Mouse (Mus musculus) liver, embryonic 15.5 days (tissue): Measurements from ENCODE around the gene Pold1. TPM values are rescaled to one million over a fixed set of nuclear protein-coding genes. Genes with fewer than 3 reads are reported as not detected.

Source experiments
- ATAC-seq: fragments of 200-750 bp; cut with Nextera tagmentation; 2 replicates; pipeline ENCODE4 v1.8.0; 2017; ENCODE audit warnings: moderate number of reproducible peaks, mild to moderate bottlenecking, moderate library complexity; ENCODE audit not compliant: insufficient read depth
- H3K27ac ChIP-seq: fragments of 300-500 bp; sonication (generic); replicated peaks from 2 replicates; pipeline ENCODE4 v1.5.1; 2015; ENCODE audit warnings: mild to moderate bottlenecking, inconsistent platforms
- H3K27me3 ChIP-seq: fragments of 300-500 bp; sonication (generic); 2 replicates; pipeline ENCODE4 v1.6.1; 2015; ENCODE audit warnings: mild to moderate bottlenecking, inconsistent platforms
- H3K36me3 ChIP-seq: fragments of 300-500 bp; sonication (generic); replicated peaks from 2 replicates; pipeline ENCODE4 v1.6.1; 2015; ENCODE audit warnings: moderate library complexity, mild to moderate bottlenecking, inconsistent platforms
- H3K4me1 ChIP-seq: fragments of 300-500 bp; sonication (generic); replicated peaks from 2 replicates; pipeline ENCODE4 v1.6.1; 2015; ENCODE audit warnings: inconsistent platforms
- H3K4me2 ChIP-seq: fragments of 300-500 bp; sonication (generic); 2 replicates; pipeline ENCODE4 v1.6.1; 2015; ENCODE audit warnings: moderate library complexity, mild to moderate bottlenecking, inconsistent platforms
- H3K4me3 ChIP-seq: fragments of 300-500 bp; sonication (generic); replicated peaks from 2 replicates; pipeline ENCODE4 v1.5.1; 2015; ENCODE audit warnings: mild to moderate bottlenecking, inconsistent platforms
- H3K9ac ChIP-seq: fragments of 300-500 bp; sonication (generic); 2 replicates; pipeline ENCODE4 v1.6.1; 2015; ENCODE audit warnings: moderate library complexity, mild to moderate bottlenecking, inconsistent platforms
- H3K9me3 ChIP-seq: fragments of 300-500 bp; sonication (generic); replicated peaks from 2 replicates; pipeline ENCODE4 v1.6.1; 2016; ENCODE audit warnings: inconsistent platforms
- WGBS: fragments of 180-500 bp; shearing (Covaris S2); methylation state at CpG from one replicate; pipeline ENCODE4 v1.1.7; 2015; ENCODE audit warnings: mixed read lengths; ENCODE audit not compliant: insufficient replicate concordance; 5-methylcytosine and 5-hydroxymethylcytosine counted together
- polyA plus RNA-seq: library from polyadenylated mRNA; unstranded; fragments of >200 nt; fragmentation: Nextera tagmentation; extraction: Ambion mirVana; gene quantifications from 2 replicates; pipeline ENCODE4 v1.2.1, GENCODE M21; 2015

Pold1 gene
- polyA plus RNA-seq, 1 experiment from 2014 or later: 51.9 TPM

DNA sequence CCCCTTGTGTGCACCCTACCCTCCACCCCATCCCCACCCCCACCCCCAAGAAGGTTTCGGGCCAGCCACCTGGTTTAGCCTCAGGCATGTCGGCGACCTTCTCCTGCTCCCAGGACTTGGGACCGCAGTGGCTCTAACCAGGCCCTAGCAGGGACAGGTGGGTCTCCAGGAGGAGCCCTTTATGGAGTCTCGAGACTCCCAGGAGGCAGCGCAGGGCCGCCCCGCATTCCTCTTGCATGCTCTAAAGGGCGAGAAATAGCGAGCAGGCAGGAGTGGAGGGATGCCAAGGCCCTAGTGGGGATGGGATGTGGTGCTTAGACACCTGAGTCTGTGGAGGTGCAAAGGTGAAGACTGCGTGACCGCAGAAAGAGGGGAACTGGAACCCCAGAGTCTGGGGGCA is 24.1 kb downstream of the Pold1 start, which contains the start of gene Mybpc2:
Gene Mybpc2 (minus strand): TSS at position 155 of the 400 bp plus-strand sequence.
- Histone ChIP-seq H3K4me1 (peaks cover 21% of the 10 kb centered on the region), H3K9me3 (no peaks in the 10 kb centered on the region), H3K9ac (no peak within 1 kb of the TSS), H3K27ac (no peak within 1 kb of the TSS), H3K4me3 (no peak within 1 kb of the TSS), H3K36me3 (no peaks in the 10 kb centered on the region), H3K27me3 (peaks cover 87% of the 10 kb centered on the region), H3K4me2 (no peak within 1 kb of the TSS)
- ATAC-seq: no peak
- 23% methylated on average over 12 of the region's 12 CpGs for WGBS

DNA sequence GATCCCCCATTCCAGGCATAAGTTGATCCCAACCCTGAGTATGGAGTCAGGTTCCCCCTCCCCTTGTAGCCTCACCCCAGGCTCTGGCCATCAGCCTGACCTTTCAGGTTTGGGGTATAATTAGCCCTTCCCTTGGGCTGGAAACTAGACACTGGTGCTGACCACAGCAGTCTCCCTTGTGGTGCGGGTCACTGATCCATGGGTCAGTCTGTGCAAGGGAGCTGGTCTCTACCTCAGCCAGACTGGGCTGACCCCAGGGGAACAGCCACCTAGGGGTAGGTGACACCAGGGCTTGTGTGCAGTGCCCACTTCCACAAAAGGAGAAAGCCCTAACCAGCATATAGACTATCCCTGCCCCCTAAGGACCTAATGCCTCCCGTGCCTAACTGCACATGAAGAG is 25.6 kb downstream of the Pold1 start:
- Histone ChIP-seq H3K36me3 (no peaks in the 10 kb centered on the region), H3K27ac (no peak overlapping the region), H3K4me1 (peaks cover 13% of the 10 kb centered on the region), H3K4me3 (no peak overlapping the region), H3K4me2 (no peak overlapping the region), H3K9ac (no peak overlapping the region), H3K27me3 (peaks cover 86% of the 10 kb centered on the region), H3K9me3 (no peaks in the 10 kb centered on the region)
- WGBS: 43% methylated on average over 2 of the region's 2 CpGs
- ATAC-seq: no peak

DNA sequence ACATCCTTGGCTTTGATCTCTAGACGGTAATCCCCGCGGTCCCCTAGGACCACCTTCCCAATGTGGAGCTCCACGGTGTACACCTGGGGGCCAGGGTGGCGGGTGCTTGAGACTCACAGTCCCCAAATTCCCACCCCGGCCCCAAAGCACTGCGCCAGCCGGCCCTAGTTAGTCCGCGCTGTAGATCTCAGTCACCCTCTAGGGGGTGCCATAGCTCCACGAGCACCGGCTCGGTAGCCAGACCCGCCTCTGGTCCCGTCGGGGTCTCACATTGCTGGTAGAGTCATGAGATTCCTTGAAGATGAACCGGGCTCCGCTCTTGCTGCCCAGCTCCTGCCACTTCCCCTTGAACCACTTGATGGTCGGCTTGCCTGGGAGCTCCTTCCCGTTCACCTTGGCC is 26.9 kb downstream of the Pold1 start:
- no peak for ATAC-seq
- 4% methylated on average over 20 of the region's 20 CpGs for WGBS
- H3K27ac ChIP-seq: no peak overlapping the region
- 0 out of 2 replicates have a peak, but pooled peaks cover 6% of the 10 kb centered on the region for H3K4me1 ChIP-seq
- no peak overlapping the region for H3K4me3 ChIP-seq
- H3K36me3 ChIP-seq: no peaks in the 10 kb centered on the region
- no peaks in the 10 kb centered on the region for H3K9me3 ChIP-seq
- peak overlapping the region; percentile 7; the same call in 1 of the 2 replicates for H3K4me2 ChIP-seq
- H3K27me3 ChIP-seq: peaks cover 84% of the 10 kb centered on the region
- no peak overlapping the region for H3K9ac ChIP-seq

DNA sequence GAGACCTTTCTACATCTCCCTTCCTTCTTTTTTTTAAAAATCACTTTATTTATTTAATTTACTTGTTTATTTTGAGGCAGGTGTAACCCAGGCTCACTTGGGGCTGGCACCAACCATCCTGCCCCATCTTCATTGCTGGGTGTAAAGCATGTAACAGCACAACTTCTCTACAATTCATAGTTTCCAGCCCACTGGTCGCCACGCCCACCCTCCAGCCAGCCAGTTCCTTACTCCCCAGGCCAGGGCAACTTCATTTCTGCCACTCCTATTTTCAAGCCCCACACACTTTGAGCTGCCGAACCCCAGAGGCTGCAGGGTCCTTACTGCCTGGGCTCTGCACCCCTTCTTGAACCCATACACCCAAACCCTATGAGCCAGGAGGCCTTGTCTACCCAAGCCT is 27.7 kb downstream of the Pold1 start:
- H3K9me3 ChIP-seq: no peaks in the 10 kb centered on the region
- H3K4me3 ChIP-seq: no peak overlapping the region
- H3K36me3 ChIP-seq: no peaks in the 10 kb centered on the region
- no peak overlapping the region for H3K27ac ChIP-seq
- H3K4me2 ChIP-seq: no peak overlapping the region
- ATAC-seq: no peak
- peaks cover 83% of the 10 kb centered on the region for H3K27me3 ChIP-seq
- H3K4me1 ChIP-seq: 0 out of 2 replicates have a peak, but pooled peaks cover 6% of the 10 kb centered on the region
- WGBS: 34% methylated on average over 3 of the region's 3 CpGs
- no peak overlapping the region for H3K9ac ChIP-seq

DNA sequence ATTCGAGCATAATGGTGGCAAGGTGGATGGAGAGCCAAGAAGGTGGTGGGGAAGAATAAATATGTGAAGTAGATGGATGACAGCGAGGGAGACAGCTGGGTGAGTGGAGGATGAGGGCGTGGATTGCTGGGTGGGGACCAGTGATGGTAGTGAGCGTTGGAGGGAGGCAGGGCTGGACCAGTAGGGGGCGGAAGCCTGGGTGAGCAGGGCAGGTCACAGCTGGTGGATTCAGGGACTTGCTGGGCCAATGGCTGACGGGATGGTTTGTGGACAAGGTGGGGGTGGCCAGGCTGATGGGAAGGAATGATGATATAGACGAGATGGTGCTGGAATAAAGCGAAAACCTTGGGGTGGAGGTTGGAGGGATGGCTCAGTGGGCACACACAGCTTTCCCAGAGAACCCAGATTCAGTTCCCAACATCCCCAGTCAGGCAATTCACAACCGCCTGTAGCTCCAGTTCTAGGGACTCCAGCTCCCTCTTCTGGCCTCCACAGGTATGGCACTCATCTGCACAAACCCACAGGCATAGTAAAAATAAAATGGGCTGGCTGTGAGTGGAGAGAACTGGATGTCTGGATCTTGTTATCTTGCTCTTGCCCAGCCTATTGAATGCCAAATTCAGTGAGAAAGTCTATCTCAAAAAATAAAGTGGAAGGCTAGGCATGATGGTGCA is 29.3 kb downstream of the Pold1 start:
- Histone ChIP-seq H3K27ac (no peak overlapping the region), H3K36me3 (no peaks in the 10 kb centered on the region), H3K9ac (no peak overlapping the region), H3K4me2 (no peak overlapping the region), H3K4me1 (0 out of 2 replicates have a peak, but pooled peaks cover 6% of the 10 kb centered on the region), H3K4me3 (no peak overlapping the region), H3K27me3 (peaks cover 81% of the 10 kb centered on the region), H3K9me3 (no peaks in the 10 kb centered on the region)
- whole genome bisulfite sequencing: 51% methylated on average over 9 of the region's 9 CpGs
- no peak for ATAC-seq

DNA sequence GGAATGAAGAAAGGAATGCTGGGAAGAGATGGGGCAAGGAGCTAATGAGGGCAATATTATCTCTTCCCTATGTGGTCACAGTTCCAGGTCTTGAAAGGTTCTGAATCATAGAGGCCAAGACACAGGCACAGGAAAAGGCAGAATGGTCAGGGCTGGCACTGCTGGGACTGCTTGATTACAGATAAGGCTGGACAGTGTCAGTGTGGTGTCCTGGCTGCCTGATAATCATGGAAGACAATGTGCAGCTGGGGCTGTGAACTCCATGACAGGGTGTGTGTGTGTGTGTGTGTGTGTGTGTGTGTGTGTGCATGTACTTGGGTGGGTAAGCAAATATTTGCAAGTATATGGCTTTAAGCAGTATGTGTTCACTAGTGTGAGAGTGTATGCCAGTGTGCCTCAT is 41.2 kb downstream of the Pold1 start:
- Histone ChIP-seq H3K4me1 (no peaks in the 10 kb centered on the region), H3K4me3 (no peak overlapping the region), H3K9me3 (no peaks in the 10 kb centered on the region), H3K4me2 (no peak overlapping the region), H3K27me3 (peaks cover 43% of the 10 kb centered on the region), H3K36me3 (no peaks in the 10 kb centered on the region), H3K9ac (no peak overlapping the region), H3K27ac (no peak overlapping the region)
- ATAC-seq: no peak

DNA sequence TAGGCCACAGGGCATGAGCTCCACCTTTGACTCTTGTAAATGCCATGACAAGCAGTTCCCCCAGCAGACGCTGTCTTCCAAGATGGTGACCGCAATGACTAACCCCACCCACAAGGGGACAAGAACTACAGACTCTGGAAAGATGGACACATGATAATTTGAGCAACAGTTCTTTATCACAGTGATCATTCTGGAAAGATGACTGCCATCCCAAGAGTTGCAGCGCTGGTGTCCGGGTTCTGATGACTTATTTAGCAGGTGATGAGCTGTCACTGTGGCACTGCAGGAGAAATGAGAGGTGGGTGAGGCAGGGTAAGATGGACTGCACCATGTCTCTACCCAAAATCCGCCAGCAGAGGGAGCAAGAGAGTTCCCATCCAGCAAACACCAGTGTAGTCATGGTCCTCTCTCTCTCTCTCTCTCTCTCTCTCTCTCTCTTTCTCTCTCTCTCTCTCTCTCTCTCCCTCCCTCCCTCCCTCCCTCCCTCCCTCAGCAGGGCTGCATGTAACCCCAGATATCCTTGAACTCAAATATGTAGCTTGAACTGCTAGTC is 47.0 kb downstream of the Pold1 start:
- ATAC-seq: no peak
- 22% methylated on average over 5 of the region's 5 CpGs for WGBS
- no peaks in the 10 kb centered on the region for H3K36me3 ChIP-seq
- H3K9me3 ChIP-seq: no peaks in the 10 kb centered on the region
- H3K27ac ChIP-seq: no peak overlapping the region
- no peak overlapping the region for H3K9ac ChIP-seq
- no peak overlapping the region for H3K4me2 ChIP-seq
- peaks cover 29% of the 10 kb centered on the region for H3K4me1 ChIP-seq
- H3K27me3 ChIP-seq: peaks cover 32% of the 10 kb centered on the region
- H3K4me3 ChIP-seq: no peak overlapping the region

DNA sequence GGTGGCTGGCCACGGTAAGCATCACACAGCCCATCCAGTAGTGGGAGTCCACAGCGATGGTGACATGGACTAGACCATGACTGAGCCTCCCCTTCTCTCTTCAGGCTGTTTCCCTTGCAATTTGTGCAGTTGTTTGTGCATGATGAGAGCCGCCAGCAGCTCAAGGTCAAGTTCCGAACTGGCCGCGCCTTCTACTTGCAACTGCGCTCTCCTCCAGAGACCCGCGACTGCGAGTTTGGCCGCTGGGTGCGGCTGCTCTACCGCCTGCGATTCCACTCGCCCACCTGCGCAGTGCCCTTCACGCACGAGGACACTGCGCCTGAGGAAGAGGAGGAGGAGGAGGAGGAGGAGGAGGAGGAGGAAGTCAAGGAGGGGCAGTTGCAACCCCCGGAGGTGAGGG is 48.6 kb downstream of the Pold1 start:
- H3K9ac ChIP-seq: no peak overlapping the region
- no peaks in the 10 kb centered on the region for H3K36me3 ChIP-seq
- 52% methylated on average over 20 of the region's 20 CpGs for WGBS
- H3K27ac ChIP-seq: no peak overlapping the region
- no peaks in the 10 kb centered on the region for H3K9me3 ChIP-seq
- no peak for ATAC-seq
- no peak overlapping the region for H3K4me3 ChIP-seq
- peaks cover 39% of the 10 kb centered on the region for H3K4me1 ChIP-seq
- H3K27me3 ChIP-seq: peaks cover 32% of the 10 kb centered on the region
- H3K4me2 ChIP-seq: no peak overlapping the region

DNA sequence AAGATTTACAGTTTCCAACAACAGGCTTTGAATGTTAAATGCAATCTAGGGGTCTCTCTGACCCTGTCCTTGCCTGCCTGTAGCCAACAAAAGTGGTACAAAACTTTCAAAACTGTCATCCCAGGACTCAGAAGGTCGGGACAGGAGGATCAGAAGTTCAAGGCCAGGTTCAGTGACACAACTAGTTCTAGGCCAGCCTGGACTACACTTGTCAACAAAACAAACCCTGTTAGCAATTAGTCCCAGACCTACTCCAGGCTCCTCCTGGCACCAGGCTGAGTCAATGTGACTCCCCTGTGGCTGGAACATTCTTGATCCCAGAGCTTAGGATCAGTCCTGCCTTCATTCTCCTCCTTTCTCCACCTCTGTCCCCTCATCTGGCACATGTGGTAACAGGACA is 49.7 kb downstream of the Pold1 start:
- peaks cover 32% of the 10 kb centered on the region for H3K27me3 ChIP-seq
- WGBS: 35% methylated on average over 1 of the region's 1 CpGs

DNA sequence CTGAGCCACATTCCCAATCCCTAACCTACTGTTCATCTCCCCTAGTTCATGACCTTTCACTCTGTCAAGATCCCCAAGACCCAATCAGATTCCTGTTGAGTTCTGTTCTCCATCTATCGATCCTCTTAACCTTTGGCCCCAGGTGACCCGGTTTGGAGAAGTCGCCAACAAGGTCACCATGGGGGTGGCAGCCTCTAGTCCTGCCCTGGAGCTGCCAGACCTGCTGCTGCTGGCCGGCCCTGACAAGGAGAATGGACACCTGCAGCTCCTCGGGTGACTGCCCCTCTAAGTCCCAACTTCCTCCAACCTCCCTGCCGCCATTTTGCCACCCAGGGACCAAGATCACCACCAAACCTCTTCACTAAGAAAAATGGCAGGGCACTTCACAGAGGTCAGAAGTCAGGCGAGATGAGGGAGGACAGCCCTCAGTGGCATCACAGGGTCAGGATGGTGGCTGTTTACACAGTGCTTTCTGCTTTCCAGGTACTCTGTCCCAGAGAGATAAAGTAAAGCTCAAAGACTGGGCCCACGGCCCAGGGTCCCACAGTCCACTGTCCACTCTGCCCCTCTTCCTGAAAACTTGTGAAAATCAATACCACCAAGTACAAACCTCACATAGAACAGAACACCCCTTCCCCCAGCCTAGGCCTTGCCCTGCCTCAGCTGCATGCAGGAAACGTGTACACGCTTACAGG is 51.1 kb downstream of the Pold1 start:
- H3K9me3 ChIP-seq: no peaks in the 10 kb centered on the region
- H3K27me3 ChIP-seq: peaks cover 24% of the 10 kb centered on the region
- 79% methylated on average over 10 of the region's 10 CpGs for WGBS
- H3K36me3 ChIP-seq: peaks cover 22% of the 10 kb centered on the region
- peak overlapping the region; percentile 95 for H3K4me2 ChIP-seq
- peaks cover 51% of the 10 kb centered on the region for H3K4me1 ChIP-seq
- H3K27ac ChIP-seq: peak overlapping the region; percentile 98
- peak overlapping the region; percentile 89 for H3K9ac ChIP-seq
- peak overlapping the region; percentile 84 for H3K4me3 ChIP-seq
- no peak for ATAC-seq

More for the DNA sequence above, 49.7 kb downstream of the Pold1 start:
- no peak overlapping the region for H3K4me2 ChIP-seq
- H3K9ac ChIP-seq: no peak overlapping the region
- H3K27ac ChIP-seq: peak overlapping the region; percentile 98; the same call in 1 of the 2 replicates
- peaks cover 48% of the 10 kb centered on the region for H3K4me1 ChIP-seq
- no peaks in the 10 kb centered on the region for H3K9me3 ChIP-seq
- no peak overlapping the region for H3K4me3 ChIP-seq
- peaks cover 9% of the 10 kb centered on the region for H3K36me3 ChIP-seq
- no peak for ATAC-seq

DNA sequence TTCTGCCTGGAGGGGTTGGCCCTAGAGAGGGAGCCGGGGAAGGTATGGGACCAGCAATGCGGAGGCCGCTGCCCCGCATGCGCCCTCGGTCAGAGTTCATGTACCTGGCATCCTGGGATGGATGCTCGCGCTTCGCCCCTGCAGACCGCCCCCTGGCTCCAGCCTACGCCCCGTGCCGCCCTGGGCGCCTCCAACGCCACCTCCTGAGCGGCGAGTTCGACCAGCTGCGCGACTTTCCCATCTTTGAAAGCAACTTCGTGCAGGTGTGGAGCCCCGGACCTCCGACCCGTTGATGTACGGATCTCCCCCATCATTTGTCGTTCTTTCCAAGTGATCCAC is 51.9 kb downstream of the Pold1 start:
- Histone ChIP-seq H3K27me3 (peaks cover 24% of the 10 kb centered on the region), H3K4me3 (peak overlapping the region; percentile 84), H3K4me1 (peaks cover 51% of the 10 kb centered on the region), H3K9me3 (no peaks in the 10 kb centered on the region), H3K27ac (peak overlapping the region; percentile 98), H3K36me3 (peaks cover 29% of the 10 kb centered on the region), H3K9ac (peak overlapping the region; percentile 89), H3K4me2 (peak overlapping the region; percentile 95)
- 2% methylated on average over 26 of the region's 26 CpGs for WGBS
- ATAC-seq: peak; percentile 62
